Mouse (Mus musculus): ENCODE measurements at regions not wholly inside any gene's neighbourhood (a gene's known extent, or its start where the extent isn't known, plus 50 kb on each side); places are given as distances from the start of the nearest gene placed in this dataset.
A peak's percentile ranks its signal among the peaks of the same experiment; 100 is the strongest.

DNA sequence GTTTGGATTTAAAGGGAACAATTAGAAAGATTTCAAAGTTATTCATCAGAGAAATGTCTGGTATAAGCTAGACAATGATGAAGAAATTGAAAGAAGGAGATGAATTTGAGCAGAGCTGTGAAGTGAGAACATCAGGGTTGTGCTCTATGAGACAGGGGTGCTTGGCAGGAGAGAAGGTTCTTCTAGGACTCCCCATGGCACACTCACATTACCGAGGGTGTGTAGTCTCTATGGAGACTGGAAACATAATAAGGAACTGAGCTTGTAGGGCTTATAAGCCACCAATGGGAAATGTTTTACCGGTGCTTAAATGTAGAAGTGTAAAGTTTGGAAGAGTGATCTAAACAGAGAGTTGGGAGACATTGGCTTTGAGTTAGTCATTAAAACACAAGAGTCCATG lies 889.9 kb downstream of the Stim2 start:
- DNase-seq (ENCODE audit: low spot score in 2 of 2): no peak

DNA sequence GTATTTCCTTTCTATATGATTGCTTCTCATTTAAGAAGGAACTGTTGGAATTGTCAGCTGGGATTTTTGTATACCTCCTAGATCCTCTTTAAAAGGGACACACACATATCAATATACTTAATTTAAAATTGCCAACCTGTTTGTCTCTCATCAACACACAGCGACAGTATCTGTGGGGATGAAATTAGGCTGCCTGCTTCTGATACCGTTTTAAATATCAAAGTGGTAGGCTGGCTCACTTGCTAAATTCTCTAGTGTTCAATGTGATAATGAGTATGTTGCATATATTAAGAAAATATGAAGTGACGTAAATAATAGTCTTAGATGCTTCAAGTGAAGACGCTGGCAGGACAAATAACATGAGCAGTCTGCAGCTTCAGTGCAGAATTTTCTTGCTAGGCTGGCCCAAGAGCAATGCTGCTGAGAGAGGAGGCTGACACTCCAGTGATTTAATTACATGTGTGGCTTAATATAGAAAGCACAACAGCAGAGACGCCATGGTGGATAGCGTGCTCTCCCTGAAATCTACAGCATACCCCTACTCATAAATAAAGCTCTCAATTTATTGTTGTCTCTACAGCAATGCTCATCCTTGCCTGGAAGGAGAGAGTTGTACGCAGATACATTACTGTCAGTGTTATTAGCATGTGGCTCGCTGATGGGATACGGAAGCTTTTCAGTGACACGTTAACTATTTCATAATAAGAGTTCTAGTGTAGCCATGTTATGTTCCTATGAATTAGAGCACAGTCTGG lies 896.4 kb downstream of the Stim2 start:
- peak in 1 of 2 experiments; percentile 6 for DNase-seq (ENCODE audit: low spot score in 2 of 2)

Data from layer of hippocampus, postnatal 14 days (tissue).